In genomic region chr7:133477933-133478332, GRCm38 (mm10) we compare ENCODE assay signal across 10 mouse cellular contexts.
DNase-seq lines count a peak whose midpoint lies in the region; ATAC-seq and TF ChIP-seq lines count a peak whose summit lies in the region.
"Had no signal": no experiment of that assay in that cellular context is flagged by ENCODE, and none has a peak within 500 bp of the region (broad histone marks: within the 10 kb centered on the region; RNA-seq: fewer than 3 reads in every experiment).

No protein-coding gene starts in this region.

- 70% methylated on average over 5 of the region's 5 CpGs for WGBS in lung, embryonic 14.5 days
- WGBS in bone marrow, adult 2 months: 72% methylated on average over 5 of the region's 5 CpGs
- WGBS in stomach, postnatal 0 days: 76% methylated on average over 5 of the region's 5 CpGs

- no peak overlapping the region for H3K4me3 ChIP-seq in lung, embryonic 14.5 days (ENCODE audit: low read depth, low read length)
- H3K4me3 ChIP-seq in bone marrow, adult 2 months (replicated peaks; ENCODE audit: control insufficient read depth, low read depth, low read length): no peak overlapping the region
- H3K4me3 ChIP-seq in stomach, postnatal 0 days (ENCODE audit: low read depth, low read length): no peak overlapping the region
- H3K4me3 ChIP-seq: embryonic facial prominence, embryonic 13.5 days had no signal

- peak; percentile 55 for TF ChIP-seq CTCF in lung, embryonic 14.5 days (IDR thresholded peaks at IDR 0.05; ENCODE audit: low read depth)
- 0 out of 2 replicates have a peak, but pooled peaks have one; percentile 25 for TF ChIP-seq CTCF in bone marrow, adult 2 months (IDR thresholded peaks at IDR 0.05; ENCODE audit: control insufficient read depth, insufficient read depth, low read length)
- peak; percentile 53 for TF ChIP-seq CTCF in stomach, postnatal 0 days (IDR thresholded peaks at IDR 0.05; ENCODE audit: low read depth)

- no peak overlapping the region for H3K27ac ChIP-seq in lung, embryonic 14.5 days (ENCODE audit: low read depth)
- H3K27ac ChIP-seq in bone marrow, adult 2 months (ENCODE audit: control insufficient read depth, insufficient read depth, low read depth, low read length, poor library complexity): no peak overlapping the region
- no peak overlapping the region for H3K27ac ChIP-seq in stomach, postnatal 0 days (replicated peaks)
- H3K27ac ChIP-seq: embryonic facial prominence, embryonic 13.5 days had no signal

- no peaks in the 10 kb centered on the region for H3K9me3 ChIP-seq in lung, embryonic 14.5 days (ENCODE audit: low read depth, low read length)
- H3K9me3 ChIP-seq in stomach, postnatal 0 days (ENCODE audit: control insufficient read depth, low read length): no peaks in the 10 kb centered on the region

- peak; percentile 58 for DNase-seq in embryo, embryonic 10 days (ENCODE audit: low spot score)
- no peak for DNase-seq in embryo, embryonic 9.5 days (ENCODE audit: extremely low spot score)
- no peak for DNase-seq in lung, embryonic 14.5 days
- no peak for DNase-seq in lung, postnatal 4 days
- no peak for DNase-seq in stomach, postnatal 0 days (ENCODE audit: low spot score)
- DNase-seq in layer of hippocampus, adult 9-11 months: no peak
- no peak for DNase-seq in layer of hippocampus, adult 11-12 months (ENCODE audit: low spot score)
- DNase-seq: kidney, adult 18-20 months had no signal

- no peaks in the 10 kb centered on the region for H3K36me3 ChIP-seq in lung, embryonic 14.5 days (ENCODE audit: insufficient read depth)
- H3K36me3 ChIP-seq in stomach, postnatal 0 days (ENCODE audit: control insufficient read depth, insufficient read depth, low read length): no peaks in the 10 kb centered on the region
- H3K36me3 ChIP-seq: embryonic facial prominence, embryonic 13.5 days had no signal

- TF ChIP-seq EP300 in stomach, postnatal 0 days (optimal IDR thresholded peaks at IDR 0.05): no peak

- ATAC-seq in lung, embryonic 14.5 days (ENCODE audit: insufficient read depth): no peak
- ATAC-seq in stomach, postnatal 0 days (ENCODE audit: low FRiP score, low TSS enrichment): no peak

- TF ChIP-seq POLR2A in bone marrow, adult 2 months (IDR thresholded peaks at IDR 0.05; ENCODE audit: borderline replicate concordance, control insufficient read depth, low read depth, low read length): no peak

- no peaks in the 10 kb centered on the region; the same call in 1 of the 2 replicates for H3K4me1 ChIP-seq in lung, embryonic 14.5 days (ENCODE audit: insufficient read depth)
- no peaks in the 10 kb centered on the region for H3K4me1 ChIP-seq in bone marrow, adult 2 months (ENCODE audit: control insufficient read depth, insufficient read depth, low read length)
- no peaks in the 10 kb centered on the region for H3K4me1 ChIP-seq in stomach, postnatal 0 days (replicated peaks; ENCODE audit: control insufficient read depth, insufficient read depth)

- no peak overlapping the region for H3K4me2 ChIP-seq in lung, embryonic 14.5 days
- no peak overlapping the region for H3K4me2 ChIP-seq in stomach, postnatal 0 days (replicated peaks; ENCODE audit: low read depth)
- H3K4me2 ChIP-seq: embryonic facial prominence, embryonic 13.5 days had no signal

- H3K27me3 ChIP-seq in lung, embryonic 14.5 days (ENCODE audit: insufficient read depth, low read length): no peaks in the 10 kb centered on the region
- H3K27me3 ChIP-seq in stomach, postnatal 0 days (ENCODE audit: control insufficient read depth, insufficient read depth, low read length): no peaks in the 10 kb centered on the region

- H3K9ac ChIP-seq in lung, embryonic 14.5 days: no peak overlapping the region
- no peak overlapping the region for H3K9ac ChIP-seq in stomach, postnatal 0 days (ENCODE audit: low read length)
- H3K9ac ChIP-seq: embryonic facial prominence, embryonic 13.5 days had no signal
